Mouse (Mus musculus): Measurements from ENCODE around the gene Tbc1d22a.

DNA sequence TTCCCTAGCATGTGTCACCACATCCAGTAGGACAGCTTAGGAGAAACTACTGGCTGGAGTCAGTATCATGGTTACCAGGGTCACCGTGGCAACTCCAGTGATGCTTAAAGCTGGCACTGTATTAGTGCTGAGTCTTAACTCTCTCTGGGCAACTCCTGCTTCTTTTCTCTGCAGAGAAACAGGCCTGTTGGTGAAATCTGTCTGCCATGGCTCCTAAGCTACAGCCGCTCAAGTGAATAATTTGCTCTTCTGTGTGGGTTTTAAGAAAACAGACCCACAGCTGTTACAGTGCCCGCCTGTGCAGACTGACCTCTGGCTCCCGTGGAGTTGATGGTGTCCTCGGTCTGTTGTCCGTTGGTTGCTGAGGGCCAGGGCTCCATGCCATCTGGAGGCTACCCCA, 205.4 kb downstream of the Tbc1d22a start:
- TF ChIP-seq CTCF (IDR thresholded peaks at IDR 0.05; ENCODE audit: borderline replicate concordance, insufficient read depth, low read length): no peak
- no peak for TF ChIP-seq POLR2A (IDR thresholded peaks at IDR 0.05; ENCODE audit: low read depth, low read length)
